Mouse (Mus musculus): ENCODE results near the gene Cflar. TPM values are rescaled to one million over a fixed set of nuclear protein-coding genes. Genes with fewer than 3 reads are reported as not detected.
A peak's percentile ranks its signal among the peaks of the same experiment; 100 is the strongest.

Gene Cflar
- total and polyA plus RNA-seq, 2 experiments, result 45.7 to 98.7 TPM

DNA sequence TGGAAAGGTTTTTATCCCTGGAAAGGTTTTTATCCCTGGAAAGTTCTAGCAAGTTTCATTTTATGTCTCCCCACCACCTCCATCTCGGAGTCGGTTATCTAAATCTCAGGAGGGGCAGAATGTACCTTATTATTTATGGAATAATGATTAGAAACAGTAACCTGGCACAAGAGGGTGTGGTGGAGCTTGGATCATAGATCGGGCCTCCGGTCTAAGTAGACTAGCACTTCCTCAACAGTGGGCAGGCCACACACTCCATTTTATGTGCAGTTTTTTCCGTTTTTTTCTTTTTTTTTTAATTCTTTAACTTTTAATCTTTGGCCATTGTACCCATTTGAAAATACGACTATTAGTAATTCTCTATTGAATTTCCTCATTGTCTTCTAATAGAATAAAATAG, 92.2 kb downstream of the Cflar start:
- no peak for DNase-seq (ENCODE audit: extremely low read depth, low read depth, low spot score)
- TF ChIP-seq POLR2A (IDR thresholded peaks at IDR 0.05; ENCODE audit: extremely low read depth, insufficient read depth, low read length) (no peak), CTCF (IDR thresholded peaks at IDR 0.05; ENCODE audit: low read depth, low read length) (no peak)
- Histone ChIP-seq H3K4me1 (ENCODE audit: control insufficient read depth, insufficient read depth, low read length) (no peaks in the 10 kb centered on the region; the same call in 1 of the 2 replicates), H3K4me3 (ENCODE audit: insufficient read depth, low read depth, low read length) (0 out of 2 replicates have a peak overlapping the region, but pooled peaks have one; percentile 19), H3K79me2 (ENCODE audit: control insufficient read depth, insufficient read depth, low read length) (peaks cover 30% of the 10 kb centered on the region), H3K9ac (ENCODE audit: low read depth, low read length) (no peak overlapping the region), H3K36me3 (ENCODE audit: control insufficient read depth, insufficient read depth, low read length) (peaks cover 10% of the 10 kb centered on the region; the same call in 1 of the 2 replicates), H3K27me3 (ENCODE audit: control insufficient read depth, insufficient read depth, low read length) (no peaks in the 10 kb centered on the region), H3K27ac (replicated peaks; ENCODE audit: insufficient read depth, low read depth, low read length) (peak overlapping the region; percentile 31; the same call in 1 of the 2 replicates)
- WGBS, result 83% methylated on average over 6 of the region's 6 CpGs

DNA sequence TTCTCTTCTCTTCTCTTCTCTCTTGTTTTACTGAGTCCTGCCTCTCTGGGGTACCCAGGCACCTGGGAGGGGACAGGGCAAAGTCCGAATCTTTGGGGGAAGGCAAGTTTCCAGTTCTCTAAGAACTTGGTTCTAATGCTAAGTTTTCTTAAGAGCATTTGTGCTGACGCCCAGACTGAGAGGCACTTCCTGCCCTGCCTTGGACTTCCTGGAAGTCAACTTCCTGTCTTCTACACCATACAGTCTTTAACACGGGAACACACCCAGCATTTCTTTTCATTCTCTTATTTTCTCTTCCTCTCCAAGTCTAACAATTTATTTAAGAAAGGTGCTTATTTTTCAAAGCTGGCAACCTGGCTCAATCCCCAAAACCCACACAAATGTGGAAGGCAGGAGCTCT, 95.3 kb downstream of the Cflar start:
- H3K36me3 ChIP-seq (ENCODE audit: control insufficient read depth, insufficient read depth, low read length), result peaks cover 6% of the 10 kb centered on the region; the same call in 1 of the 2 replicates
- WGBS, result 75% methylated on average over 3 of the region's 3 CpGs
- no peak for TF ChIP-seq CTCF (IDR thresholded peaks at IDR 0.05; ENCODE audit: low read depth, low read length)
- no peak for TF ChIP-seq POLR2A (IDR thresholded peaks at IDR 0.05; ENCODE audit: extremely low read depth, insufficient read depth, low read length)
- H3K4me1 ChIP-seq (ENCODE audit: control insufficient read depth, insufficient read depth, low read length), result no peaks in the 10 kb centered on the region; the same call in 1 of the 2 replicates
- no peaks in the 10 kb centered on the region for H3K27me3 ChIP-seq (ENCODE audit: control insufficient read depth, insufficient read depth, low read length)
- no peak overlapping the region for H3K27ac ChIP-seq (replicated peaks; ENCODE audit: insufficient read depth, low read depth, low read length)
- peak; percentile 16 for DNase-seq (ENCODE audit: extremely low read depth, low read depth, low spot score)
- no peak overlapping the region for H3K4me3 ChIP-seq (ENCODE audit: insufficient read depth, low read depth, low read length)
- H3K79me2 ChIP-seq (ENCODE audit: control insufficient read depth, insufficient read depth, low read length), result peaks cover 25% of the 10 kb centered on the region
- H3K9ac ChIP-seq (ENCODE audit: low read depth, low read length), result no peak overlapping the region

Other genes with a start within 250 kb of the Cflar start
- gene Orc2, start 206.4 kb upstream of the Cflar start, total RNA-seq (2014; rRNA removed), result 4.8 and 5.2 TPM in 2 replicates
- gene Orc2, start 206.4 kb upstream of the Cflar start, polyA plus RNA-seq (2012; rRNA removed), result 1.6 and 1.7 TPM in 2 replicates
- gene Fam126b, start 125.2 kb upstream of the Cflar start, total RNA-seq (2014; rRNA removed), result 22.6 and 33.0 TPM in 2 replicates
- gene Fam126b, start 125.2 kb upstream of the Cflar start, polyA plus RNA-seq (2012; rRNA removed), result 1.8 and 2.3 TPM in 2 replicates
- 116 and 196 TPM in 2 replicates for gene Ndufb3, start 125.1 kb upstream of the Cflar start, total RNA-seq (2014; rRNA removed)
- 48.0 and 52.4 TPM in 2 replicates for gene Ndufb3, start 125.1 kb upstream of the Cflar start, polyA plus RNA-seq (2012; rRNA removed)
- 0.13 and 0.74 TPM in 2 replicates for gene Als2cr12, start 15.5 kb upstream of the Cflar start, total RNA-seq (2014; rRNA removed)
- 0.07 TPM in 1 of 2 replicates, not detected in the other for gene Als2cr12, start 15.5 kb upstream of the Cflar start, polyA plus RNA-seq (2012; rRNA removed)
- 14.6 and 20.1 TPM in 2 replicates for gene Casp8, start 83.9 kb downstream of the Cflar start, total RNA-seq (2014; rRNA removed)
- 2.7 and 3.9 TPM in 2 replicates for gene Casp8, start 83.9 kb downstream of the Cflar start, polyA plus RNA-seq (2012; rRNA removed)